Mouse (Mus musculus) neural tube, embryonic 13.5 days (tissue): ENCODE results near the gene Rft1. TPM values are rescaled to one million over a fixed set of nuclear protein-coding genes. Genes with fewer than 3 reads are reported as not detected.
A peak's percentile ranks its signal among the peaks of the same experiment; 100 is the strongest.
"Not testable (repeated sequence)": the region's sequence is repeated elsewhere in the genome, so short reads cannot be mapped to it uniquely, and the experiment has no call there.

Experiments
- ATAC-seq: fragments of 200-750 bp; cut with Nextera tagmentation; 2 replicates; pipeline ENCODE4 v1.8.0; 2017; ENCODE audit warnings: low read depth, mild to moderate bottlenecking, moderate TSS enrichment, moderate library complexity
- H3K27ac ChIP-seq: fragments of 300-500 bp; sonication (generic); replicated peaks from 2 replicates; pipeline ENCODE4 v1.5.1; 2015; ENCODE audit warnings: moderate library complexity, mild to moderate bottlenecking, inconsistent platforms
- H3K27me3 ChIP-seq: fragments of 300-500 bp; sonication (generic); 2 replicates; pipeline ENCODE4 v1.6.1; 2015; ENCODE audit warnings: mild to moderate bottlenecking, inconsistent platforms
- H3K36me3 ChIP-seq: fragments of 300-500 bp; sonication (generic); 2 replicates; pipeline ENCODE4 v1.6.1; 2015; ENCODE audit warnings: mild to moderate bottlenecking, inconsistent platforms
- H3K4me1 ChIP-seq: fragments of 300-500 bp; sonication (generic); replicated peaks from 2 replicates; pipeline ENCODE4 v1.6.1; 2015; ENCODE audit warnings: inconsistent platforms
- H3K4me2 ChIP-seq: fragments of 300-500 bp; sonication (generic); 2 replicates; pipeline ENCODE4 v1.6.1; 2015; ENCODE audit warnings: inconsistent platforms, mild to moderate bottlenecking, moderate library complexity
- H3K4me3 ChIP-seq: fragments of 300-500 bp; sonication (generic); 2 replicates; pipeline ENCODE4 v1.5.1; 2015; ENCODE audit warnings: mild to moderate bottlenecking, inconsistent platforms
- H3K9ac ChIP-seq: fragments of 300-500 bp; sonication (generic); 2 replicates; pipeline ENCODE4 v1.6.1; 2015; ENCODE audit warnings: moderate library complexity, mild to moderate bottlenecking, inconsistent platforms
- H3K9me3 ChIP-seq: fragments of 300-500 bp; sonication (generic); 2 replicates; pipeline ENCODE4 v1.6.1; 2016; ENCODE audit warnings: inconsistent platforms
- WGBS: fragments of 180-500 bp; shearing (Covaris S2); methylation state at CpG from one replicate; pipeline ENCODE4 v1.1.7; 2015; 5-methylcytosine and 5-hydroxymethylcytosine counted together
- polyA plus RNA-seq: library from polyadenylated mRNA; unstranded; fragments of >200 nt; fragmentation: Nextera tagmentation; extraction: Ambion mirVana; gene quantifications from 2 replicates; pipeline ENCODE4 v1.2.1, GENCODE M21; 2015

Rft1 gene
- polyA plus RNA-seq, 1 experiment from 2014 or later, result 9.9 TPM

- Histone ChIP-seq H3K4me1 (peaks cover 24% of the 10 kb centered on the region), H3K36me3 (no peaks in the 10 kb centered on the region), H3K27ac (no peak overlapping the region)
These were observed 62.8 kb downstream of the Rft1 start for GRCm38 (mm10) chr14:30716953-30717285.

GRCm38 (mm10) chr14:30718696-30719095 lies 64.5 kb downstream of the Rft1 start:
- H3K27ac ChIP-seq, H3K36me3 ChIP-seq, H3K9me3 ChIP-seq, H3K4me2 ChIP-seq, ATAC-seq, H3K9ac ChIP-seq, H3K27me3 ChIP-seq, H3K4me3 ChIP-seq: not testable (repeated sequence)
- H3K4me1 ChIP-seq, result peaks cover 24% of the 10 kb centered on the region
- 92% methylated on average over 1 of the region's 1 CpGs for WGBS

More at GRCm38 (mm10) chr14:30716953-30717285, 62.8 kb downstream of the Rft1 start:
- WGBS, result 3% methylated on average over 7 of the region's 7 CpGs
- Histone ChIP-seq H3K9me3 (no peaks in the 10 kb centered on the region), H3K27me3 (no peaks in the 10 kb centered on the region; the same call in 1 of the 2 replicates), H3K4me2 (peak overlapping the region; percentile 76), H3K4me3 (peak overlapping the region; percentile 94), H3K9ac (peak overlapping the region; percentile 91)
- no peak for ATAC-seq

- no peak for ATAC-seq
- 89% methylated on average over 1 of the region's 1 CpGs for WGBS
These were observed 65.4 kb downstream of the Rft1 start for GRCm38 (mm10) chr14:30719514-30719913.

GRCm38 (mm10) chr14:30721850-30722249 lies 67.7 kb downstream of the Rft1 start:
- H3K27me3 ChIP-seq, result no peaks in the 10 kb centered on the region
- no peak for ATAC-seq
- peaks cover 16% of the 10 kb centered on the region for H3K4me1 ChIP-seq
- H3K36me3 ChIP-seq, result no peaks in the 10 kb centered on the region
- no peak overlapping the region for H3K27ac ChIP-seq
- no peak overlapping the region for H3K9ac ChIP-seq
- 86% methylated on average over 1 of the region's 1 CpGs for WGBS
- no peak overlapping the region for H3K4me2 ChIP-seq
- no peak overlapping the region for H3K4me3 ChIP-seq
- no peaks in the 10 kb centered on the region for H3K9me3 ChIP-seq

More at GRCm38 (mm10) chr14:30719514-30719913, 65.4 kb downstream of the Rft1 start:
- H3K27me3 ChIP-seq, result no peaks in the 10 kb centered on the region; the same call in 1 of the 2 replicates
- peaks cover 24% of the 10 kb centered on the region for H3K4me1 ChIP-seq
- H3K4me3 ChIP-seq, result no peak overlapping the region
- no peak overlapping the region for H3K9ac ChIP-seq
- no peaks in the 10 kb centered on the region for H3K9me3 ChIP-seq
- H3K27ac ChIP-seq, result no peak overlapping the region
- no peaks in the 10 kb centered on the region for H3K36me3 ChIP-seq
- no peak overlapping the region for H3K4me2 ChIP-seq

- no peaks in the 10 kb centered on the region for H3K36me3 ChIP-seq
- 89% methylated on average over 5 of the region's 5 CpGs for WGBS
These were observed 68.2 kb downstream of the Rft1 start for GRCm38 (mm10) chr14:30722406-30722805.

GRCm38 (mm10) chr14:30731896-30732295 lies 77.7 kb downstream of the Rft1 start:
- no peaks in the 10 kb centered on the region for H3K4me1 ChIP-seq
- H3K27ac ChIP-seq, result no peak overlapping the region
- no peaks in the 10 kb centered on the region for H3K36me3 ChIP-seq
- WGBS, result 94% methylated on average over 3 of the region's 3 CpGs
- H3K9me3 ChIP-seq, result no peaks in the 10 kb centered on the region
- H3K27me3 ChIP-seq, result no peaks in the 10 kb centered on the region
- H3K4me2 ChIP-seq, result no peak overlapping the region
- H3K4me3 ChIP-seq, result no peak overlapping the region
- no peak for ATAC-seq
- no peak overlapping the region for H3K9ac ChIP-seq

More at GRCm38 (mm10) chr14:30722406-30722805, 68.2 kb downstream of the Rft1 start:
- no peaks in the 10 kb centered on the region for H3K27me3 ChIP-seq
- H3K4me2 ChIP-seq, result no peak overlapping the region
- no peak overlapping the region for H3K27ac ChIP-seq
- H3K4me3 ChIP-seq, result no peak overlapping the region
- H3K4me1 ChIP-seq, result peaks cover 12% of the 10 kb centered on the region
- ATAC-seq, result no peak
- H3K9ac ChIP-seq, result no peak overlapping the region
- no peaks in the 10 kb centered on the region for H3K9me3 ChIP-seq

GRCm38 (mm10) chr14:30734665-30735064 lies 80.5 kb downstream of the Rft1 start:
- Histone ChIP-seq H3K9me3 (no peaks in the 10 kb centered on the region), H3K4me3 (no peak overlapping the region), H3K27ac (no peak overlapping the region), H3K9ac (no peak overlapping the region), H3K36me3 (no peaks in the 10 kb centered on the region), H3K4me1 (no peaks in the 10 kb centered on the region), H3K4me2 (no peak overlapping the region), H3K27me3 (no peaks in the 10 kb centered on the region)
- ATAC-seq, result no peak
- 96% methylated on average over 5 of the region's 5 CpGs for WGBS

GRCm38 (mm10) chr14:30735810-30736209 lies 81.7 kb downstream of the Rft1 start:
- Histone ChIP-seq H3K9ac (no peak overlapping the region), H3K27ac (no peak overlapping the region), H3K4me3 (no peak overlapping the region), H3K36me3 (no peaks in the 10 kb centered on the region), H3K27me3 (no peaks in the 10 kb centered on the region), H3K4me1 (no peaks in the 10 kb centered on the region), H3K9me3 (no peaks in the 10 kb centered on the region), H3K4me2 (no peak overlapping the region)
- WGBS, result 87% methylated on average over 3 of the region's 3 CpGs
- no peak for ATAC-seq

- Histone ChIP-seq H3K27me3 (no peaks in the 10 kb centered on the region), H3K9me3 (no peaks in the 10 kb centered on the region), H3K4me3 (no peak overlapping the region), H3K27ac (no peak overlapping the region), H3K4me2 (no peak overlapping the region), H3K36me3 (no peaks in the 10 kb centered on the region), H3K9ac (no peak overlapping the region), H3K4me1 (no peaks in the 10 kb centered on the region)
- no peak for ATAC-seq
- WGBS, result 95% methylated on average over 1 of the region's 1 CpGs
These were observed 82.3 kb downstream of the Rft1 start for GRCm38 (mm10) chr14:30736413-30736812.

Other genes starting within 250 kb of the Rft1 start
- gene Dcp1a, start 174.8 kb upstream of the Rft1 start, polyA plus RNA-seq, result 19.0 and 20.0 TPM in 2 replicates
- gene Cacna1d, start 162.9 kb upstream of the Rft1 start, polyA plus RNA-seq, result 7.0 and 7.4 TPM in 2 replicates
- 197 and 213 TPM in 2 replicates for gene Tkt, start 106.0 kb upstream of the Rft1 start, polyA plus RNA-seq
- 55.1 and 63.4 TPM in 2 replicates for gene Prkcd, start 28.1 kb upstream of the Rft1 start, polyA plus RNA-seq
- gene Sfmbt1, start 60.5 kb downstream of the Rft1 start, polyA plus RNA-seq, result 14.7 and 15.6 TPM in 2 replicates
- gene Tmem110, start 171.2 kb downstream of the Rft1 start, polyA plus RNA-seq, result 18.5 and 19.6 TPM in 2 replicates
- gene Mustn1, start 224.8 kb downstream of the Rft1 start, polyA plus RNA-seq, result 1.9 and 2.6 TPM in 2 replicates
- gene Itih4, start 232.1 kb downstream of the Rft1 start, polyA plus RNA-seq, result not detected in 2 replicates